Mouse (Mus musculus): ENCODE results near the gene Atf6b.

- TF ChIP-seq CTCF (IDR thresholded peaks at IDR 0.05; ENCODE audit: low read depth) = no peak
- no peak for TF ChIP-seq EP300 (IDR thresholded peaks at IDR 0.05; ENCODE audit: low read depth)
These were observed 3.6 kb upstream of the Atf6b start for GRCm38 (mm10) chr17:34643379-34643778.

Data from liver, embryonic 14.5 days (tissue).